Mouse (Mus musculus): ENCODE data around the gene Nr1h2. TPM values are rescaled to one million over a fixed set of nuclear protein-coding genes. Genes with fewer than 3 reads are reported as not detected.
A peak's percentile ranks its signal among the peaks of the same experiment; 100 is the strongest.

The Nr1h2 gene
- polyA plus RNA-seq, 1 experiment from 2014 or later, result 93.1 TPM

GRCm38 (mm10) chr7:44594291-44594690 lies 40.5 kb upstream of the Nr1h2 start:
- H3K4me2 ChIP-seq (replicated peaks; ENCODE audit: low read depth, low read length), result no peak overlapping the region
- WGBS, result 68% methylated on average over 6 of the region's 6 CpGs

GRCm38 (mm10) chr7:44593775-44594174 lies 40.0 kb upstream of the Nr1h2 start:
- Histone ChIP-seq H3K4me2 (replicated peaks; ENCODE audit: low read depth, low read length) (0 out of 2 replicates have a peak overlapping the region, but pooled peaks have one; percentile 17), H3K4me3 (ENCODE audit: low read length) (no peak overlapping the region)

More at GRCm38 (mm10) chr7:44594291-44594690, 40.5 kb upstream of the Nr1h2 start:
- H3K36me3 ChIP-seq (ENCODE audit: insufficient read depth, low read length), result no peaks in the 10 kb centered on the region
- no peak overlapping the region for H3K4me3 ChIP-seq (ENCODE audit: low read length)
- peaks cover 48% of the 10 kb centered on the region for H3K27me3 ChIP-seq (ENCODE audit: insufficient read depth, low read length)
- H3K27ac ChIP-seq (ENCODE audit: low read length), result no peak overlapping the region
- no peak overlapping the region for H3K9ac ChIP-seq (replicated peaks; ENCODE audit: low read length)
- ATAC-seq (ENCODE audit: low FRiP score, low TSS enrichment), result no peak
- H3K4me1 ChIP-seq (ENCODE audit: insufficient read depth, low read length), result peaks cover 19% of the 10 kb centered on the region
- H3K9me3 ChIP-seq (ENCODE audit: low read length), result no peaks in the 10 kb centered on the region

GRCm38 (mm10) chr7:44593051-44593450 lies 39.3 kb upstream of the Nr1h2 start:
- no peaks in the 10 kb centered on the region for H3K9me3 ChIP-seq (ENCODE audit: low read length)
- H3K4me3 ChIP-seq (ENCODE audit: low read length), result no peak overlapping the region
- H3K4me1 ChIP-seq (ENCODE audit: insufficient read depth, low read length), result peaks cover 31% of the 10 kb centered on the region
- no peak overlapping the region for H3K4me2 ChIP-seq (replicated peaks; ENCODE audit: low read depth, low read length)
- no peaks in the 10 kb centered on the region for H3K36me3 ChIP-seq (ENCODE audit: insufficient read depth, low read length)
- ATAC-seq (ENCODE audit: low FRiP score, low TSS enrichment), result no peak
- H3K27ac ChIP-seq (ENCODE audit: low read length), result no peak overlapping the region
- no peak overlapping the region for H3K9ac ChIP-seq (replicated peaks; ENCODE audit: low read length)
- H3K27me3 ChIP-seq (ENCODE audit: insufficient read depth, low read length), result peaks cover 61% of the 10 kb centered on the region
- 3% methylated on average over 14 of the region's 15 CpGs for WGBS

More at GRCm38 (mm10) chr7:44593775-44594174, 40.0 kb upstream of the Nr1h2 start:
- peaks cover 24% of the 10 kb centered on the region for H3K4me1 ChIP-seq (ENCODE audit: insufficient read depth, low read length)
- H3K36me3 ChIP-seq (ENCODE audit: insufficient read depth, low read length), result no peaks in the 10 kb centered on the region
- H3K27me3 ChIP-seq (ENCODE audit: insufficient read depth, low read length), result peaks cover 53% of the 10 kb centered on the region
- no peak overlapping the region for H3K9ac ChIP-seq (replicated peaks; ENCODE audit: low read length)
- WGBS, result under 1% methylated on average over 21 of the region's 22 CpGs
- ATAC-seq (ENCODE audit: low FRiP score, low TSS enrichment), result peak; percentile 11; the same call in 1 of the 2 replicates
- no peaks in the 10 kb centered on the region for H3K9me3 ChIP-seq (ENCODE audit: low read length)
- H3K27ac ChIP-seq (ENCODE audit: low read length), result no peak overlapping the region

- H3K9ac ChIP-seq (replicated peaks; ENCODE audit: low read length), result 0 out of 2 replicates have a peak overlapping the region, but pooled peaks have one; percentile 60
- peaks cover 32% of the 10 kb centered on the region for H3K4me1 ChIP-seq (ENCODE audit: insufficient read depth, low read length)
- no peaks in the 10 kb centered on the region for H3K36me3 ChIP-seq (ENCODE audit: insufficient read depth, low read length)
- under 1% methylated on average over 46 of the region's 60 CpGs for WGBS
- H3K27me3 ChIP-seq (ENCODE audit: insufficient read depth, low read length), result peaks cover 76% of the 10 kb centered on the region
- peak overlapping the region; percentile 57 for H3K4me3 ChIP-seq (ENCODE audit: low read length)
- H3K9me3 ChIP-seq (ENCODE audit: low read length), result no peaks in the 10 kb centered on the region
- no peak overlapping the region for H3K27ac ChIP-seq (ENCODE audit: low read length)
- ATAC-seq (ENCODE audit: low FRiP score, low TSS enrichment), result no peak
- peak overlapping the region; percentile 99 for H3K4me2 ChIP-seq (replicated peaks; ENCODE audit: low read depth, low read length)
Measured at GRCm38 (mm10) chr7:44591348-44592116, 37.8 kb upstream of the Nr1h2 start.

GRCm38 (mm10) chr7:44590402-44591347 lies 36.9 kb upstream of the Nr1h2 start, which contains the start of gene Kcnc3:
TSS of gene Kcnc3 (plus strand) at chr7:44590664.
- Histone ChIP-seq H3K4me1 (ENCODE audit: insufficient read depth, low read length) (peaks cover 32% of the 10 kb centered on the region), H3K4me2 (replicated peaks; ENCODE audit: low read depth, low read length) (peak within 1 kb of the TSS; percentile 99), H3K9ac (replicated peaks; ENCODE audit: low read length) (peak within 1 kb of the TSS; percentile 60), H3K27me3 (ENCODE audit: insufficient read depth, low read length) (peaks cover 84% of the 10 kb centered on the region), H3K9me3 (ENCODE audit: low read length) (no peaks in the 10 kb centered on the region), H3K36me3 (ENCODE audit: insufficient read depth, low read length) (no peaks in the 10 kb centered on the region), H3K27ac (ENCODE audit: low read length) (no peak within 1 kb of the TSS), H3K4me3 (ENCODE audit: low read length) (peak within 1 kb of the TSS; percentile 57)
- ATAC-seq (ENCODE audit: low FRiP score, low TSS enrichment), result peak; percentile 93
- under 1% methylated on average over 73 of the region's 80 CpGs for WGBS

GRCm38 (mm10) chr7:44589946-44590345 lies 36.2 kb upstream of the Nr1h2 start:
- no peak for ATAC-seq (ENCODE audit: low FRiP score, low TSS enrichment)

GRCm38 (mm10) chr7:44589149-44589548 lies 35.4 kb upstream of the Nr1h2 start:
- Histone ChIP-seq H3K9ac (replicated peaks; ENCODE audit: low read length) (peak overlapping the region; percentile 38), H3K9me3 (ENCODE audit: low read length) (no peaks in the 10 kb centered on the region), H3K36me3 (ENCODE audit: insufficient read depth, low read length) (no peaks in the 10 kb centered on the region), H3K4me3 (ENCODE audit: low read length) (peak overlapping the region; percentile 45), H3K27ac (ENCODE audit: low read length) (no peak overlapping the region), H3K4me2 (replicated peaks; ENCODE audit: low read depth, low read length) (peak overlapping the region; percentile 99), H3K4me1 (ENCODE audit: insufficient read depth, low read length) (peaks cover 32% of the 10 kb centered on the region), H3K27me3 (ENCODE audit: insufficient read depth, low read length) (peaks cover 90% of the 10 kb centered on the region)
- WGBS, result under 1% methylated on average over 33 of the region's 33 CpGs
- ATAC-seq (ENCODE audit: low FRiP score, low TSS enrichment), result peak; percentile 28; the same call in 1 of the 2 replicates

More at GRCm38 (mm10) chr7:44589946-44590345, 36.2 kb upstream of the Nr1h2 start:
- Histone ChIP-seq H3K4me1 (ENCODE audit: insufficient read depth, low read length) (peaks cover 32% of the 10 kb centered on the region), H3K4me3 (ENCODE audit: low read length) (peak overlapping the region; percentile 57), H3K27ac (ENCODE audit: low read length) (no peak overlapping the region), H3K9ac (replicated peaks; ENCODE audit: low read length) (no peak overlapping the region), H3K27me3 (ENCODE audit: insufficient read depth, low read length) (peaks cover 92% of the 10 kb centered on the region), H3K9me3 (ENCODE audit: low read length) (no peaks in the 10 kb centered on the region), H3K36me3 (ENCODE audit: insufficient read depth, low read length) (no peaks in the 10 kb centered on the region), H3K4me2 (replicated peaks; ENCODE audit: low read depth, low read length) (peak overlapping the region; percentile 99)
- 2% methylated on average over 13 of the region's 13 CpGs for WGBS

GRCm38 (mm10) chr7:44588338-44588737 lies 34.6 kb upstream of the Nr1h2 start:
- H3K27ac ChIP-seq (ENCODE audit: low read length), result no peak overlapping the region
- H3K27me3 ChIP-seq (ENCODE audit: insufficient read depth, low read length), result peaks cover 86% of the 10 kb centered on the region
- no peak for ATAC-seq (ENCODE audit: low FRiP score, low TSS enrichment)
- WGBS, result 4% methylated on average over 12 of the region's 12 CpGs
- H3K9me3 ChIP-seq (ENCODE audit: low read length), result no peaks in the 10 kb centered on the region
- peak overlapping the region; percentile 45; the same call in 1 of the 2 replicates for H3K4me3 ChIP-seq (ENCODE audit: low read length)
- peaks cover 30% of the 10 kb centered on the region for H3K4me1 ChIP-seq (ENCODE audit: insufficient read depth, low read length)
- H3K9ac ChIP-seq (replicated peaks; ENCODE audit: low read length), result no peak overlapping the region
- peak overlapping the region; percentile 99 for H3K4me2 ChIP-seq (replicated peaks; ENCODE audit: low read depth, low read length)
- H3K36me3 ChIP-seq (ENCODE audit: insufficient read depth, low read length), result no peaks in the 10 kb centered on the region

- ATAC-seq (ENCODE audit: low FRiP score, low TSS enrichment), result no peak
- 42% methylated on average over 6 of the region's 6 CpGs for WGBS
- Histone ChIP-seq H3K4me1 (ENCODE audit: insufficient read depth, low read length) (peaks cover 30% of the 10 kb centered on the region), H3K9me3 (ENCODE audit: low read length) (no peaks in the 10 kb centered on the region), H3K27me3 (ENCODE audit: insufficient read depth, low read length) (peaks cover 83% of the 10 kb centered on the region), H3K36me3 (ENCODE audit: insufficient read depth, low read length) (no peaks in the 10 kb centered on the region), H3K9ac (replicated peaks; ENCODE audit: low read length) (no peak overlapping the region), H3K4me3 (ENCODE audit: low read length) (no peak overlapping the region; the same call in 1 of the 2 replicates), H3K4me2 (replicated peaks; ENCODE audit: low read depth, low read length) (no peak overlapping the region), H3K27ac (ENCODE audit: low read length) (no peak overlapping the region)
Measured at GRCm38 (mm10) chr7:44587676-44588075, 33.9 kb upstream of the Nr1h2 start.

Measured in kidney, embryonic 16.5 days (tissue).